Mouse (Mus musculus) embryonic facial prominence, embryonic 11.5 days (tissue): Measurements from ENCODE around the gene Chd5. TPM values are rescaled to one million over a fixed set of nuclear protein-coding genes. Genes with fewer than 3 reads are reported as not detected.
A peak's percentile ranks its signal among the peaks of the same experiment; 100 is the strongest.

Source experiments
- ATAC-seq: fragments of 200-750 bp; cut with Nextera tagmentation; replicated peaks from 2 replicates; pipeline ENCODE4 v1.8.0; 2017; ENCODE audit warnings: low read depth; ENCODE audit not compliant: insufficient number of reproducible peaks, low FRiP score, low TSS enrichment
- DNase-seq: peaks from one replicate; pipeline ENCODE4 v3.0.0-alpha.2; 2015; ENCODE audit warnings: low spot score
- H3K27ac ChIP-seq: fragments of 300-500 bp; sonication (generic); replicated peaks from 2 replicates; pipeline ENCODE4 v1.5.1; 2014; ENCODE audit warnings: mild to moderate bottlenecking, low read depth, low read length, control low read depth
- H3K27me3 ChIP-seq: fragments of 300-500 bp; sonication (generic); 2 replicates; pipeline ENCODE4 v1.6.1; 2014; ENCODE audit warnings: mild to moderate bottlenecking, low read length, moderate library complexity, mixed read lengths; ENCODE audit not compliant: control insufficient read depth, insufficient read depth
- H3K36me3 ChIP-seq: fragments of 300-500 bp; sonication (generic); replicated peaks from 2 replicates; pipeline ENCODE4 v1.6.1; 2014; ENCODE audit warnings: low read depth, mild to moderate bottlenecking, low read length, moderate library complexity, mixed read lengths; ENCODE audit not compliant: control insufficient read depth, insufficient read depth
- H3K4me1 ChIP-seq: fragments of 300-500 bp; sonication (generic); 2 replicates; pipeline ENCODE4 v1.6.1; 2014; ENCODE audit warnings: low read length, mixed read lengths; ENCODE audit not compliant: control insufficient read depth, insufficient read depth
- H3K4me2 ChIP-seq: fragments of 300-500 bp; sonication (generic); 2 replicates; pipeline ENCODE4 v1.6.1; 2014; ENCODE audit warnings: low read depth, mild to moderate bottlenecking, control low read depth, low read length, moderate library complexity
- H3K4me3 ChIP-seq: fragments of 300-500 bp; sonication (generic); 2 replicates; pipeline ENCODE4 v1.5.1; 2014; ENCODE audit warnings: low read depth, low read length, control low read depth
- H3K9ac ChIP-seq: fragments of 300-500 bp; sonication (generic); replicated peaks from 2 replicates; pipeline ENCODE4 v1.6.1; 2014; ENCODE audit warnings: mild to moderate bottlenecking, control low read depth, low read length
- H3K9me3 ChIP-seq: fragments of 300-500 bp; sonication (generic); replicated peaks from 2 replicates; pipeline ENCODE4 v1.6.1; 2016; ENCODE audit warnings: mild to moderate bottlenecking, low read length, inconsistent platforms, mixed read lengths; ENCODE audit not compliant: control insufficient read depth
- WGBS: fragments of 180-500 bp; shearing (Covaris S2); extraction: QIAGEN DNeasy Blood & Tissue Kit; methylation state at CpG from one replicate; pipeline ENCODE4 v1.1.7; 2014; 5-methylcytosine and 5-hydroxymethylcytosine counted together
- polyA plus RNA-seq: library from polyadenylated mRNA; unstranded; fragments of >200 nt; fragmentation: Nextera tagmentation; extraction: Ambion mirVana; gene quantifications from 2 replicates; pipeline ENCODE4 v1.2.1, GENCODE M21; 2014

Gene Chd5
- polyA plus RNA-seq, 1 experiment from 2014 or later, result 0.14 TPM

DNA sequence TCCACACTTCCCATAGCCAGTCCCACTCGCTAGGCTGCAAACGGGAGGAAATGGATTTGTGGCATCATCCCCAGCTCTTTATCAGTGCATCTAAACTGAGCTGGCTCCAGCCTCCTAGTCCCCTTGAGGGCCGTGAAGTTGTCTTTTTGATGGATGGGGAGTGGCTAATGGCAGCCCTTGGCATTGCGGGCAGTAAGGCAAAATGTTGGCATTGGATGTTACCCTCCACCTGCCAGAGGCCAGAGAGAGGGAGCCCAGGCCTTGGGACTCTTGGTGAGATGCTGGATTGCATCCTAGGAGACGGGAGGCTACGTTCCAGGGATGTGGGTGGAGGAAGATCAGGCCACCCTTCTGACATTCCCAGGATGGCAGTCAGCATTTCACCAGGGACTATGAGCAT lies 32.5 kb upstream of the Chd5 start:
- no peaks in the 10 kb centered on the region for H3K9me3 ChIP-seq
- H3K27ac ChIP-seq, result no peak overlapping the region
- no peaks in the 10 kb centered on the region for H3K4me1 ChIP-seq
- no peak overlapping the region for H3K9ac ChIP-seq
- no peaks in the 10 kb centered on the region; the same call in 1 of the 2 replicates for H3K27me3 ChIP-seq
- no peak overlapping the region for H3K4me2 ChIP-seq
- ATAC-seq, result no peak
- 83% methylated on average over 6 of the region's 6 CpGs for WGBS
- H3K36me3 ChIP-seq, result 0 out of 2 replicates have a peak, but pooled peaks cover 2% of the 10 kb centered on the region
- no peak for DNase-seq
- H3K4me3 ChIP-seq, result no peak overlapping the region

DNA sequence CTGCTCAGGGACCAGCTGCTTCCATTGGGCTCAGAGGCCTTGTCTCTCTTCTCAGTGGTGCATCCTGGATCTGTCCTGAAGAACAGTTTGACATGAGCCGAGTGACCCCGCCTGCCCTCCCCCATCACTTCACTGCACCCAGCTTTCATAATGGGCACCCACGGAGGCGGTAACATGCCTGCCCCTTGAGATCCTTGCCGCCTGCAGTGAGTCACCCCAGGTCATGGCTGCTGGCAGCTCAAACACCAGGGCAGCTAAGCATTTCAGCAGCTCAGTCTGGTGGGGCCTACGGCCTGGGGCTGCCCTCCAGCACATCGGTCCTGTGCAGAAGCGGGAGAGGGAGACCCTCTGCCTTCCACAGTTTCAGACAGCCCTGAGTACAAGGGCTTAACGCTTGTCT lies 30.9 kb upstream of the Chd5 start:
- H3K36me3 ChIP-seq, result 0 out of 2 replicates have a peak, but pooled peaks cover 2% of the 10 kb centered on the region
- no peak overlapping the region for H3K9ac ChIP-seq
- 77% methylated on average over 9 of the region's 9 CpGs for WGBS
- ATAC-seq, result no peak
- no peak overlapping the region for H3K27ac ChIP-seq
- no peak overlapping the region for H3K4me3 ChIP-seq
- H3K27me3 ChIP-seq, result peaks cover 14% of the 10 kb centered on the region
- H3K4me2 ChIP-seq, result no peak overlapping the region
- DNase-seq, result no peak
- H3K9me3 ChIP-seq, result no peaks in the 10 kb centered on the region
- no peaks in the 10 kb centered on the region for H3K4me1 ChIP-seq

DNA sequence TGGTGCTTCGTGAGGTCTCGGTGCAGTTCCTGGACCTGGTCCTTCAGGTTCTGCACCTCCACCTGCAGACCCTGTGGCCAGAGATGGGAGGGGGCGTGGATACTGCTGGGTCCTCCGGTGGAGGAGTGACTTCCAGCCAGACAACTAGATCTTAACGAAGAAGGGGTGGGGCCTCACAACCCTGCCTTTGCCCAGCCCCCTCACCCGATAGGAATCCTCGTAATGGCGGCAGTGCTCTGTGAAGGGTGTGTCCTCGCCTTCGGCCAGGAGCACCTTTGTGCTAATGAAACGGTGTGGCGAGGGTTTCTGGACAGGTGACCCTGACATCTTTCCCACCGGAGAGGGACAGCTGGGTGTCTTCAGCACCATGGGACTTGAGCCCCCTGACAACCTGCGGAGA lies 26.3 kb upstream of the Chd5 start:
- DNase-seq (no peak), ATAC-seq (no peak)
- Histone ChIP-seq H3K27ac (no peak overlapping the region), H3K4me3 (peak overlapping the region; percentile 0; the same call in 1 of the 2 replicates), H3K36me3 (no peaks in the 10 kb centered on the region), H3K9me3 (no peaks in the 10 kb centered on the region), H3K4me2 (0 out of 2 replicates have a peak overlapping the region, but pooled peaks have one; percentile 11), H3K4me1 (peaks cover 8% of the 10 kb centered on the region; the same call in 1 of the 2 replicates), H3K9ac (no peak overlapping the region), H3K27me3 (peaks cover 56% of the 10 kb centered on the region)
- WGBS, result 2% methylated on average over 14 of the region's 14 CpGs

DNA sequence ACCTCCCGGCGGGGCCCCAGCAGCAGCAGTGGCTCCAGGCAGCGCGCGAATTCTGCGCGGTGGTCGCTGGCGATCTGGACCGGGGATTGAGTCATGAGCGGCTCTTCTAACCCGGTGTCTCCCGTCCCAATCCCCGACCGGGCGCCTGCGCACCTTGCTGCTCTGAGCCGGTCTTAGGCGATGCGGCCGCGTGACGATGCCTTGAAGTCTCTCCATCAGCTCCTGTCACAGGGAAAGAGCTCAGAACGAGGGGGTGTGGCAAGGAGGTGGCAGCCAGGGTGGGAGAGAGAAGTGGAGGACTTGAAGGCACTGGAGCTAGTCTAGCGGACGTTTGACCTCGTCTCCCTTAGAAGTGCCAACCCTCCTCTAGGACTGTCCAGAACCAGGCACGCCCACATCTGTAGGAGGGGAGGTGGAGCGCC lies 25.2 kb upstream of the Chd5 start:
- Histone ChIP-seq H3K9ac (peak overlapping the region; percentile 47), H3K27ac (no peak overlapping the region), H3K9me3 (no peaks in the 10 kb centered on the region), H3K4me2 (peak overlapping the region; percentile 54), H3K4me3 (peak overlapping the region; percentile 23), H3K36me3 (no peaks in the 10 kb centered on the region), H3K4me1 (peaks cover 8% of the 10 kb centered on the region; the same call in 1 of the 2 replicates), H3K27me3 (peaks cover 63% of the 10 kb centered on the region)
- DNase-seq (peak; percentile 46), ATAC-seq (peak; percentile 46)
- under 1% methylated on average over 29 of the region's 29 CpGs for WGBS

DNA sequence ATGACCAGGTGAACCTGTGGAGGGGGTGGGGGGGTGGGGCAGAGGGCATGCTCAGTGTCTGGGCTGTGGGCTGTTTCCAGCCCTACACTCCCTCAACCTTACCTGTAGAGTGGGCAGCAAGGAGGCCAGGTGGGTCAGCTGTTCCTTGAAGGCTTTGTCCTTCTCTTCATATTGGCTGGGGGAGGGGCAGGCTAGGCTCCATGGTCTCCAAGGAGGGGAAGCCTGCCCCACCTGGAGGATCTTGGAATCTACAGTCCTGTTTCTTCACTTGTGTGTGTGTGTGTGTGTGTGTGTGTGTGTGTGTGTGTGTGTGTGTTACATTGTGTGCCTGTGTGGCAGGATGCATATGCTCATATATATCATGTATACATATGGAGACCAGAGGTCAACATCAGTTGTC lies 24.5 kb upstream of the Chd5 start:
- Histone ChIP-seq H3K27me3 (peaks cover 66% of the 10 kb centered on the region), H3K4me2 (no peak overlapping the region), H3K4me3 (peak overlapping the region; percentile 23; the same call in 1 of the 2 replicates), H3K9me3 (no peaks in the 10 kb centered on the region), H3K9ac (no peak overlapping the region), H3K4me1 (peaks cover 8% of the 10 kb centered on the region; the same call in 1 of the 2 replicates), H3K36me3 (no peaks in the 10 kb centered on the region), H3K27ac (no peak overlapping the region)
- DNase-seq, result peak; percentile 66
- no peak for ATAC-seq

DNA sequence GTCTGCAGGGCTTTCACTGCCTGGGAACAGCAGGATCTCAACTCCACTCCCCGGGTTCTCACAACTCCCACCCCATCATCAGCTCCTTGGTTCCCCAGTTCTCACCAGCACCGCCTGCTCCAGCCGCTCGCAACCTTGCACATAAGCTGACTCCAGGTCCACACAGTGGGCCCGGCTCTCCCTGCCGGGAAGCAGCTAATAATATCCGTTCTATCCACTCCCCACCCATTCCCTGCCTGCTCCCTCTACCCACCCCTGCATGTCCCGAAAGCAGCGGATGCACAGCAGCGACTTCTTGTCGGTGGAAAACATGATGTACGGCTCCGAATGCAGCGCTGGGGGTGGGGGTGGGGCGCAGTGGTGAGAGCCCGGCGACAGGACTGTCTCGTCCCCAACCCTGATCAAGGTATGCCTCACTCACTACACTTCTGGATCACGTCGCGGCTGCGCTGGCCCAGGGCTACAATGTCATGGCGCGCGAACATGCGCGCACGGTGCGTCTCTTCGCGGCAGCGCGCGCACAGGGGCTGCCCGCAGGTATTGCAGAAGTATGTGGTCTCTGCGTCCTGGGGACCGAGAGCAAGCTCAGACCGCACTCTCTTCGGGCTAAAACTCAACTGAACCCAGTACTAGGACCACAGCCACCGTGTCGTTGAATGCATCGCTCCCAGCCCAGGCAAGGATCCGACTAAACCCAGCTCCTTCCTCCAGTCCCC lies 22.8 kb upstream of the Chd5 start:
- ATAC-seq (no peak), DNase-seq (peak; percentile 43)
- H3K4me1 ChIP-seq, result peaks cover 8% of the 10 kb centered on the region; the same call in 1 of the 2 replicates
- H3K36me3 ChIP-seq, result no peaks in the 10 kb centered on the region
- 2% methylated on average over 43 of the region's 43 CpGs for WGBS
- peak overlapping the region; percentile 38 for H3K4me2 ChIP-seq
- H3K4me3 ChIP-seq, result peak overlapping the region; percentile 26
- no peaks in the 10 kb centered on the region for H3K9me3 ChIP-seq
- H3K9ac ChIP-seq, result no peak overlapping the region
- peaks cover 66% of the 10 kb centered on the region for H3K27me3 ChIP-seq
- no peak overlapping the region for H3K27ac ChIP-seq

DNA sequence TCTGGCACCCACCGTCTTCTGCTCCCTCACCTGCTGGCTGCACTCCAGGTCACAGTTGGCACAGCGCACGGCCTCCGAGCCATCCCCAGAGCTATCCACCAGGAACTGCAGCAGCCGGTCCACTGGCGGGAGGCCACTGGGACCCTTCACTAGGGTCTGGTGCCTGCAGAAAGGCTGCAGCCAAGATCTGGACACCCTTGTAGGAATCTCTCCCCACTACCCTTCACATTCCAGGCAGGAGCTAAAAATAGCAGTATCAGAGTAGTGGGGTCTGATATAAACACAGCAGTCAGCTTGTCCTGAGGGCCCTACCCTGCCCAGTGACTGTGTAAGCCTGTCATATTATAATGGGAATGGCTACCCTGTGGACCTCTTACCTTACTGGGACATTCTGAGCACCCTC lies 20.8 kb upstream of the Chd5 start:
- no peaks in the 10 kb centered on the region for H3K36me3 ChIP-seq
- no peak overlapping the region for H3K27ac ChIP-seq
- no peak overlapping the region for H3K4me2 ChIP-seq
- no peaks in the 10 kb centered on the region for H3K9me3 ChIP-seq
- H3K9ac ChIP-seq, result no peak overlapping the region
- H3K27me3 ChIP-seq, result peaks cover 51% of the 10 kb centered on the region
- ATAC-seq, result no peak
- WGBS, result 83% methylated on average over 6 of the region's 6 CpGs
- H3K4me3 ChIP-seq, result no peak overlapping the region
- peaks cover 8% of the 10 kb centered on the region; the same call in 1 of the 2 replicates for H3K4me1 ChIP-seq
- DNase-seq, result no peak

DNA sequence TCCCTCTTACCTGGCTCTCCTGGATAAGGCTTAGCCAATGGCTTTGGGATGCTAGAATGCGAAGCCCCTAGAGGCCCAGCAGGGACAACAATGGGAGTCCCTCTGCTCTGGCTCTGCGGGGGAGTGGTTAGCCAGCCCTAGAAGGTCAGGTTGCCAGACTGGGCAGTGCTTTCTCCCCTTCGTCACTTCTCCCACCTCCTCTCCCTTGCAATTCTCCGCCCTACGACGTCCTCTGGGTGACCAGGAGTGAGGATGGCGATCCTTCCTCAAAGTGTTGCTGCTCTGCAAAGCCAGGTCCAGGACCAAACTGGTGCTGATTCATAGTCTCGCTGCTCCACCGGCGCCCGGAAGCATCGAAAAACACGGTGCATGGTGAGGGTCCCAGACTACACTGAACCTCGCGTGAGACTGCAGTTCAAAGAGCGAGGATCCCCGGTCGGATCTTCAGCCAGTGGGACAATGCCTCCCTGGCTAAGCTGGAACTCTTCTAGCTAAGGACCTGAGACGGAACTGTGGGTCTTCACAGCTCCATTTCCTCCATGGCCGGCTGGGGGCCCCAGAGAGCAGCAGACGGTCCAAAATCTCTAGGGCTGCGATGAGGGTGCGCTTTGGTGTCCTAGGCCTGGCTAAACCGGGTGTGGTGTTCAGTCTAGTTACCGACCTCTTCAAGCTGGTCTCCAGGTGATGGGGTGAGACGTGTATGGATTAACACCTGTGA lies 19.8 kb upstream of the Chd5 start, which contains the start of gene Rnf207:
Rnf207 (minus strand) TSS at position 477 of the 718 bp plus-strand sequence.
- no peak for ATAC-seq

More for the DNA sequence above, 19.8 kb upstream of the Chd5 start, which contains the start of gene Rnf207:
- DNase-seq, result peak; percentile 63
- Histone ChIP-seq H3K9me3 (no peaks in the 10 kb centered on the region), H3K4me3 (no peak within 1 kb of the TSS), H3K27me3 (peaks cover 40% of the 10 kb centered on the region), H3K4me2 (peak within 1 kb of the TSS; percentile 41; the same call in 1 of the 2 replicates), H3K4me1 (peaks cover 3% of the 10 kb centered on the region; the same call in 1 of the 2 replicates), H3K27ac (no peak within 1 kb of the TSS), H3K9ac (peak within 1 kb of the TSS; percentile 43), H3K36me3 (no peaks in the 10 kb centered on the region)
- 2% methylated on average over 26 of the region's 26 CpGs for WGBS
